Mouse (Mus musculus): Measurements from ENCODE around the gene Robo2. TPM values are rescaled to one million over a fixed set of nuclear protein-coding genes. Genes with fewer than 3 reads are reported as not detected.

Gene Robo2
- total RNA-seq, 2 experiments from 2014 or later: 101 to 105 TPM

GRCm38 (mm10) chr16:74225423-74226272, 186.0 kb downstream of the Robo2 start:
- H3K4me3 ChIP-seq: no peak overlapping the region
- DNase-seq (ENCODE audit: low spot score in 2 of 2): no peak
- no peak overlapping the region for H3K27ac ChIP-seq
- TF ChIP-seq CTCF (conservative IDR thresholded peaks at IDR 0.05): no peak

DNA sequence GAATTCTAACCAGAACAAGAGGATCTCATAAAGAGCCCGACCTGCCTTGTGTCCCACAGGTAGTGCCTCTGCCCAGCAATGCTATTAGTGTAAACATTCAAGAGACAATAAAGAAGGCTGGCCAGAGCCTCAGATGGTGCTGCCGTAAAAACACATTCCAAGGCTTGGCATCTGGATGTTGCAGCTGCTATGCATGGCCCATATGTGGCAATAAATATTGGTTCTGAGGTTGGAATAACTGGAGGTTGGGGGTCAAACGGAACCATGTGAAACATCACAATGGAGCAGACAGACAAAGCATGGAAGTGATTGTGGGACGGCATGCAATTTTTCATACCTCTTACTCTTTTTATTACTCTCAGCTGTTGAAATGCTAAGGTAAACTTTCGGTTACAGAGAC, 189.1 kb downstream of the Robo2 start:
- no peak overlapping the region for H3K4me3 ChIP-seq
- no peak for DNase-seq (ENCODE audit: low spot score in 2 of 2)
- no peak overlapping the region for H3K27ac ChIP-seq
- TF ChIP-seq CTCF (conservative IDR thresholded peaks at IDR 0.05): no peak

- TF ChIP-seq CTCF (conservative IDR thresholded peaks at IDR 0.05): no peak
- Histone ChIP-seq H3K4me3 (no peak overlapping the region), H3K27ac (no peak overlapping the region)
- DNase-seq (ENCODE audit: low spot score in 2 of 2): no peak
Measured at GRCm38 (mm10) chr16:74216879-74217415, 194.7 kb downstream of the Robo2 start.

GRCm38 (mm10) chr16:74215791-74216190, 195.8 kb downstream of the Robo2 start:
- Histone ChIP-seq H3K27ac (no peak overlapping the region), H3K4me3 (no peak overlapping the region)
- no peak for TF ChIP-seq CTCF (conservative IDR thresholded peaks at IDR 0.05)
- DNase-seq (ENCODE audit: low spot score in 2 of 2): no peak

- no peak for DNase-seq (ENCODE audit: low spot score in 2 of 2)
- no peak for TF ChIP-seq CTCF (conservative IDR thresholded peaks at IDR 0.05)
- H3K27ac ChIP-seq: no peak overlapping the region
- H3K4me3 ChIP-seq: no peak overlapping the region
Measured at GRCm38 (mm10) chr16:74200705-74201104, 210.9 kb downstream of the Robo2 start.

- Histone ChIP-seq H3K4me3 (no peak overlapping the region), H3K27ac (no peak overlapping the region)
- DNase-seq (ENCODE audit: low spot score in 2 of 2): no peak
- TF ChIP-seq CTCF (conservative IDR thresholded peaks at IDR 0.05): no peak
Measured at GRCm38 (mm10) chr16:74200024-74200703, 211.5 kb downstream of the Robo2 start.

DNA sequence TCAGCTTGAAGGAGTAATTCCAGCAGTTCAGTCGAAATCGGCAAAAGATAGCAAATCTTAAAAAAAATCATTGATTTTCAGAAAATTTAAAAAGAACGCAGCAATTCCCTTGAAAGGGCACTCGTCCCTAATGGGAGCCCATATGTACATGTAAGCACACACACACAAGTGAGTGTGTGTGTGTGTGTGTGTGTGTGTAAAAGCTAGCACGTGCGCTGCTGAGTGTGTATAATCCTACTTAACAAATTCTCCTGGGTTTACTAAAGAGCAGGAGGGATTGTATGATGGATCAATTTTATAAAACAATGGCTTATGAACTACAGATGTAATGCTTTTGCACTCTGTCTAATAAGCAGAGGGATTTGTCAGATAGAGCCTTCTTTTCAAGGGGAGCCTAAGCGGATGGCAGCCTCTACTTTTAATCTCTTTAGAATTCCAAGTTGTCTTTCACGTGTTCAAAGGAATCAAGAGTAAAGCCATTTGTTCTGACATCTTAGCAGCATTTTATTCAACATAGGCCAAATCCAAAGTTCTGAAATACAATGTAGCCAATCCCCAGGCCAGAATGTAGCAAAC, 218.6 kb downstream of the Robo2 start:
- no peak for TF ChIP-seq CTCF (conservative IDR thresholded peaks at IDR 0.05)
- Histone ChIP-seq H3K4me3 (no peak overlapping the region), H3K27ac (no peak overlapping the region)
- DNase-seq (ENCODE audit: low spot score in 2 of 2): no peak

DNA sequence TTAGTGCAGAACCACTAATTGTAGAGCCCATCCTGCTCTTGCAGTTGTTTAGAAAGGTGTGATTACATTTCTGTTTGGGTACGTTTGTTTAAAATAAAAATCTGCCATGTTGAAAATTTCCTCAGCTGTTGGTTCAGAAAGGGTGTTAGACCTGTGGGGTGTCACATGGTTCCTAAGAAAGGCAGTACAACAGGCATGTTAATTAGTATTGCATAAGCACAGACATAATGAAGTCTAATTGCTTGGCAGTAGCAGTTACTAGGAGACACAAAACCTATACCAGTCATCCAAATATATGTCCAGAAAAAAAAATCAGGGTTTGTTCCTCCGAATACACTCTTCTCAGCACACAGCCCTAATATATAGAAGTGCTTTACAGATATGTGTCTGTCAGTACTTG, 220.0 kb downstream of the Robo2 start:
- no peak for DNase-seq (ENCODE audit: low spot score in 2 of 2)
- no peak for TF ChIP-seq CTCF (conservative IDR thresholded peaks at IDR 0.05)
- Histone ChIP-seq H3K27ac (no peak overlapping the region), H3K4me3 (no peak overlapping the region)

DNA sequence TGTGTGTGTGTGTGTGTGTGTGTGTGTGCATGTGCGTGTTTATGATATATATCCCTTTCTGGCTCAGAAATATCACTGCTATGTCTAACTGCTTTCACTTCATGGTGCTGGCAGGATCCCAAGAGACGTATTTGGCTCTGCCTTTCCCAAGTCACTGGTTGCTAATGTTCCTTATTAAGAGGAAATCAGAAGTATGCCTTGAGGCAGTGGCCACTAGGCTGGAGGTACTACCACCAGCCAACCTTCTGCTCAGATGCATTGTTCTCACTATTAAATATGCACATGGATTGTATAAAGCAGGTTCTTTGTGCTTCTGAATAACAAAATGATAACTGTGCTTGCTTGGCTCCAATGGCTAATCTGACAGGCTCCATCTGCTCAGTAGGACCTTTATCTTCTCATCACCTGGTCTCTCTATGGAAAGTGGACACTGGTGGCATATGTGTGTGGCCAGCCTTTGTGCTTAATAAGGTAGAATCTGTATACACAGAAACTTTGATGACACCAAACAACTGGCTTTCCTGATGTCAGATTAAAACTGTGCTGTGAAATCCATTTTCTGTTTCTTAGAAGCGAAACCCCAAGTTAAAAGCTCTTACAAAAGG, 229.0 kb downstream of the Robo2 start:
- no peak for TF ChIP-seq CTCF (conservative IDR thresholded peaks at IDR 0.05)
- Histone ChIP-seq H3K4me3 (no peak overlapping the region), H3K27ac (no peak overlapping the region)
- no peak for DNase-seq (ENCODE audit: low spot score in 2 of 2)

GRCm38 (mm10) chr16:74172673-74173072, 239.0 kb downstream of the Robo2 start:
- no peak for TF ChIP-seq CTCF (conservative IDR thresholded peaks at IDR 0.05)
- H3K4me3 ChIP-seq: no peak overlapping the region
- no peak overlapping the region for H3K27ac ChIP-seq
- no peak for DNase-seq (ENCODE audit: low spot score in 2 of 2)

GRCm38 (mm10) chr16:74169642-74170041, 242.0 kb downstream of the Robo2 start:
- Histone ChIP-seq H3K4me3 (no peak overlapping the region), H3K27ac (no peak overlapping the region)
- no peak for TF ChIP-seq CTCF (conservative IDR thresholded peaks at IDR 0.05)
- no peak for DNase-seq (ENCODE audit: low spot score in 2 of 2)

DNA sequence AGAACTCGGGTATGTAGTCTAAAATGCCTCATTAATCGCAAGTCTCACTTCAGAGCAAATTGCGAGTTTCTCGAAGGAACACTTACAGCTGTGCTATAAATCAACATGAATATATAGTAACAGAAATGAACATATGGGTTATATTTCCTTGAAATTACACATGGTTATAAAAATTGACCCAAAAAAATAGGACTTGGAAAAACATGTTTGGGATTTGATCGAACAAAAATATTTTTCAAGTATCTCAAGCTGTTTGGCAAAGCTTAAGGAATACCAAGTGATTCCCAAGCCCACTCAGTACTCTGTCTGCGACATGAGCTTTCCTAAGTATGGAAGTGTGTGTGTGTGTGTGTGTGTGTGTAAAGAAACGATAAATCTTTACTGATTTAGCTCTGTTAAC, 242.5 kb downstream of the Robo2 start:
- no peak for DNase-seq (ENCODE audit: low spot score in 2 of 2)
- Histone ChIP-seq H3K4me3 (no peak overlapping the region), H3K27ac (no peak overlapping the region)
- TF ChIP-seq CTCF (conservative IDR thresholded peaks at IDR 0.05): no peak

DNA sequence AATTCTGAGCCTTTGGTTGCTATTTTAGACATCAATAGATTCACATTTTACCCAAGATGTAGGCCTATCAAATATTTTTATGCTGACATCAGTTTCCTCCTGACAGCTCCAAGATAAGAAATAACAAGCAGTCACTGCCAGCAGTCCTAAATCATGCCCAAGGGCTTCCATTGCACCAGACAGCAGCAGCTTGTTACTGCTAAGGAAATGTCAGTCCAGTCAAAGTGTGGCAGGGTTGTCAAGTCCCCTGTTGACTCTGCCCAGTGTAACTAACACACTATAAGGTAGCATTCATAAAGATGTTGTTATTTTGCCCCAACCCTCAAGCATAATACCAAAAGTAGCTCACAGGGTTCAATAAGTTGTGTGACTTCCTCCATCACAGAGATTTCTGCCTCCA, 243.8 kb downstream of the Robo2 start:
- TF ChIP-seq CTCF (conservative IDR thresholded peaks at IDR 0.05): no peak
- H3K4me3 ChIP-seq: no peak overlapping the region
- no peak for DNase-seq (ENCODE audit: low spot score in 2 of 2)
- H3K27ac ChIP-seq: no peak overlapping the region
